Mouse (Mus musculus) neutrophil, adult 83 days (primary cell): ENCODE results near the gene Adss. TPM values are rescaled to one million over a fixed set of nuclear protein-coding genes. Genes with fewer than 3 reads are reported as not detected.

Experiments
- total RNA-seq, 2 experiments: library from RNA; stranded (reverse); gene quantifications; one replicate each; pipeline ENCODE4 v1.2.4; 2023

The Adss gene
- 10 to 100 TPM; 60.0 to 60.9 TPM for total RNA-seq

GRCm38 (mm10) chr1:177796193-177796939 lies at the start of gene Adss:
Adss (minus strand) TSS chr1:177796511.

GRCm38 (mm10) chr1:177729043-177730024 lies 67.0 kb downstream of the Adss start, which contains the start of gene 1700016C15Rik:
1700016C15Rik (plus strand) TSS chr1:177729814.

Other genes with a start within 250 kb of the Adss start
- not detected for gene 1700016C15Rik, start 66.7 kb downstream of the Adss start, total RNA-seq
- not detected for gene Catspere2, start 186.9 kb upstream of the Adss start, total RNA-seq